Mouse (Mus musculus): ENCODE data around the gene Il17c.

Il17c gene

GRCm38 (mm10) chr8:122459990-122460389, 38.2 kb downstream of the Il17c start:
- DNase-seq (ENCODE audit: low read depth, low spot score), result no peak

- DNase-seq (ENCODE audit: low read depth, low spot score), result peak; percentile 57
Observed at GRCm38 (mm10) chr8:122460524-122461472, 39.0 kb downstream of the Il17c start, which contains the start of gene Snai3. TSS of gene Snai3 (minus strand) at chr8:122460733.

GRCm38 (mm10) chr8:122461473-122462148, 39.8 kb downstream of the Il17c start:
- no peak for DNase-seq (ENCODE audit: low read depth, low spot score)

- DNase-seq (ENCODE audit: low read depth, low spot score), result no peak
Observed at GRCm38 (mm10) chr8:122462510-122462909, 40.7 kb downstream of the Il17c start.

GRCm38 (mm10) chr8:122463651-122464640, 42.1 kb downstream of the Il17c start:
- no peak for DNase-seq (ENCODE audit: low read depth, low spot score)

- DNase-seq (ENCODE audit: low read depth, low spot score), result no peak
Observed at GRCm38 (mm10) chr8:122464985-122465384, 43.2 kb downstream of the Il17c start.

GRCm38 (mm10) chr8:122467816-122468215, 46.0 kb downstream of the Il17c start:
- no peak for DNase-seq (ENCODE audit: low read depth, low spot score)

- DNase-seq (ENCODE audit: low read depth, low spot score), result no peak
Observed at GRCm38 (mm10) chr8:122469407-122469806, 47.6 kb downstream of the Il17c start.

- no peak for DNase-seq (ENCODE audit: low read depth, low spot score)
Observed at GRCm38 (mm10) chr8:122469965-122470364, 48.1 kb downstream of the Il17c start.

GRCm38 (mm10) chr8:122470691-122471090, 48.9 kb downstream of the Il17c start:
- no peak for DNase-seq (ENCODE audit: low read depth, low spot score)

Data from retina, adult 2 months (tissue).